Mouse (Mus musculus): ENCODE results near the gene Card9. TPM values are rescaled to one million over a fixed set of nuclear protein-coding genes. Genes with fewer than 3 reads are reported as not detected.

The Card9 gene
- polyA plus RNA-seq, 1 experiment from 2014 or later, result 2.1 TPM

DNA sequence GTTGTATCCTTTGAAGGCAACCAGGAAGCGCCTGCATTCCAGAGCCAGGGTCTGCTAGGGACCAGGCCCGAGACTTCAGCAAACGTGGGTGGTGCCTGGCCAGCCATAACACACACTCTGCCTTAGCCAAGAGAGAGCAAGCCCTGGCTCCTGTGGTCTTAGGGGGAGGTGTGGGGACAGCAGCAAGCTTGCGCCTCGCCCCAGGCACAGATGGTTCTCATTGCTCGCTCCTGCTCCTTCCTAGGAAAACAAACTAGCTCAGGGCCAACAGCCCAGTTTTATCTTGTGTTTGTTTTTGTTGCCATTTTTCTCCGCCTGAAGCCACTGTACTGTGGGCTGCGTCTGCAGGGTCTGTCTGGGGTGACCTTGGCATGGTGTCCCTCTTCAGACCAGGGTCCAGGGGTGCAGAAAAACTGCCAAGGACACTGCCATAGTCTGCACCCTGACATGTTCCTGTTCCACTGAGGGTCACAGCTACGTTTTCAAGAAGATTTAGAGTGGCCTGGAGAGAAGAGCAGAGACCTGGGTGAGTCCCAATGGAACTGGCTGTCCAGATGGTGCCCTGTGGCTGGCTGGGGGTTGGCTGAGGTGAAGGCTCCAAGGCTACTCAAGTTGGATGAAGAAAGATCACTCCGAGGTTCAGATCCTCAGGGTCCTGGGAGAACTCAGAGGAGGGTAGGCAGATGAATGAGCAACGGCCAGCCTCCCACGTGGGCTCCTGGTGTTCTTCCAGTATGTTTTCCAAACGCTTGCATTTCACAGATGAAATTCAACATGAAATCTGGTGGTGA is 46.2 kb downstream of the Card9 start:
- no peaks in the 10 kb centered on the region for H3K27me3 ChIP-seq (ENCODE audit: insufficient read depth, low read length)
- H3K4me2 ChIP-seq (ENCODE audit: low read depth, low read length), result peak overlapping the region; percentile 96
- no peaks in the 10 kb centered on the region for H3K9me3 ChIP-seq (ENCODE audit: low read length)
- no peak overlapping the region for H3K4me3 ChIP-seq (ENCODE audit: low read depth, low read length)
- WGBS (ENCODE audit: insufficient replicate concordance), result 59% methylated on average over 13 of the region's 13 CpGs
- no peaks in the 10 kb centered on the region; the same call in 1 of the 2 replicates for H3K4me1 ChIP-seq (ENCODE audit: insufficient read depth)
- H3K36me3 ChIP-seq (replicated peaks; ENCODE audit: insufficient read depth, low read length), result no peaks in the 10 kb centered on the region
- H3K9ac ChIP-seq (replicated peaks), result no peak overlapping the region
- H3K27ac ChIP-seq (ENCODE audit: low read depth), result peak overlapping the region; percentile 60; the same call in 1 of the 2 replicates
- ATAC-seq (no peak), DNase-seq (no peak)
- TF ChIP-seq EP300 (IDR thresholded peaks at IDR 0.05; ENCODE audit: low read depth) (no peak), CTCF (IDR thresholded peaks at IDR 0.05; ENCODE audit: low read depth) (no peak)

GRCm38 (mm10) chr2:26313394-26313793 is 47.3 kb downstream of the Card9 start:
- H3K36me3 ChIP-seq (replicated peaks; ENCODE audit: insufficient read depth, low read length), result no peaks in the 10 kb centered on the region
- DNase-seq (no peak), ATAC-seq (no peak)
- no peak overlapping the region for H3K9ac ChIP-seq (replicated peaks)
- no peaks in the 10 kb centered on the region; the same call in 1 of the 2 replicates for H3K4me1 ChIP-seq (ENCODE audit: insufficient read depth)
- H3K27me3 ChIP-seq (ENCODE audit: insufficient read depth, low read length), result no peaks in the 10 kb centered on the region
- no peak overlapping the region for H3K4me2 ChIP-seq (ENCODE audit: low read depth, low read length)
- WGBS (ENCODE audit: insufficient replicate concordance), result 71% methylated on average over 1 of the region's 1 CpGs
- no peak overlapping the region for H3K4me3 ChIP-seq (ENCODE audit: low read depth, low read length)
- no peak overlapping the region for H3K27ac ChIP-seq (ENCODE audit: low read depth)
- no peak for TF ChIP-seq CTCF (IDR thresholded peaks at IDR 0.05; ENCODE audit: low read depth)
- TF ChIP-seq EP300 (IDR thresholded peaks at IDR 0.05; ENCODE audit: low read depth), result no peak
- no peaks in the 10 kb centered on the region for H3K9me3 ChIP-seq (ENCODE audit: low read length)

DNA sequence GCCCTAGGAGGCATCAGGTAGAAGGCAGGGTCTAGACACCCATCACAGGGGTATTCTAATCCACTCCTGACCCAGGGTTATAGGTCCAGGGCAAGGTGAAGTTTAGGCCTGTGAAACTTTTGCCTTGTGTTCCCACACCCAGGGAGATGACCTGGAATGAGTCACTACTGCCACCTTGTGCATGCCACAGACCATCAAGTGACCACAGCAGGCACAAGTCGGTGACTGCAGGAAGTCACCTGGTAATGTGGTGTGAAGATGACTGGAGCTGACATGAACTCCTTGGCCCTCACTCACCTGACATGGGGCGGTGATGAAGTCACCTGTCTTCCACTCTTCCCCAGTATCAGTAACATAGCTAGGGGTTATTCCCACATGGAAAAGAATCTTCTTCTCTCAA is 47.9 kb downstream of the Card9 start:
- no peaks in the 10 kb centered on the region for H3K9me3 ChIP-seq (ENCODE audit: low read length)
- H3K27me3 ChIP-seq (ENCODE audit: insufficient read depth, low read length), result no peaks in the 10 kb centered on the region
- H3K4me1 ChIP-seq (ENCODE audit: insufficient read depth), result no peaks in the 10 kb centered on the region; the same call in 1 of the 2 replicates
- H3K27ac ChIP-seq (ENCODE audit: low read depth), result no peak overlapping the region
- no peak overlapping the region for H3K4me2 ChIP-seq (ENCODE audit: low read depth, low read length)
- DNase-seq, result no peak
- no peaks in the 10 kb centered on the region for H3K36me3 ChIP-seq (replicated peaks; ENCODE audit: insufficient read depth, low read length)
- no peak overlapping the region for H3K4me3 ChIP-seq (ENCODE audit: low read depth, low read length)
- TF ChIP-seq EP300 (IDR thresholded peaks at IDR 0.05; ENCODE audit: low read depth), result no peak
- peak; percentile 48 for TF ChIP-seq CTCF (IDR thresholded peaks at IDR 0.05; ENCODE audit: low read depth)
- no peak for ATAC-seq
- no peak overlapping the region for H3K9ac ChIP-seq (replicated peaks)
- 49% methylated on average over 2 of the region's 2 CpGs for WGBS (ENCODE audit: insufficient replicate concordance)

- Histone ChIP-seq H3K27ac (ENCODE audit: low read depth) (no peak overlapping the region), H3K27me3 (ENCODE audit: insufficient read depth, low read length) (no peaks in the 10 kb centered on the region), H3K4me3 (ENCODE audit: low read depth, low read length) (no peak overlapping the region), H3K36me3 (replicated peaks; ENCODE audit: insufficient read depth, low read length) (no peaks in the 10 kb centered on the region), H3K4me1 (ENCODE audit: insufficient read depth) (no peaks in the 10 kb centered on the region; the same call in 1 of the 2 replicates), H3K9me3 (ENCODE audit: low read length) (no peaks in the 10 kb centered on the region), H3K9ac (replicated peaks) (no peak overlapping the region), H3K4me2 (ENCODE audit: low read depth, low read length) (no peak overlapping the region)
- WGBS (ENCODE audit: insufficient replicate concordance), result 53% methylated on average over 5 of the region's 5 CpGs
- TF ChIP-seq EP300 (IDR thresholded peaks at IDR 0.05; ENCODE audit: low read depth) (no peak), CTCF (IDR thresholded peaks at IDR 0.05; ENCODE audit: low read depth) (no peak)
- no peak for DNase-seq
- ATAC-seq, result no peak
Measured at GRCm38 (mm10) chr2:26311936-26312335, 48.8 kb downstream of the Card9 start.

- TF ChIP-seq EP300 (IDR thresholded peaks at IDR 0.05; ENCODE audit: low read depth) (no peak), CTCF (IDR thresholded peaks at IDR 0.05; ENCODE audit: low read depth) (no peak)
- DNase-seq, result no peak
- Histone ChIP-seq H3K9me3 (ENCODE audit: low read length) (no peaks in the 10 kb centered on the region), H3K4me2 (ENCODE audit: low read depth, low read length) (no peak overlapping the region), H3K27me3 (ENCODE audit: insufficient read depth, low read length) (no peaks in the 10 kb centered on the region), H3K36me3 (replicated peaks; ENCODE audit: insufficient read depth, low read length) (no peaks in the 10 kb centered on the region), H3K4me3 (ENCODE audit: low read depth, low read length) (no peak overlapping the region), H3K9ac (replicated peaks) (no peak overlapping the region), H3K27ac (ENCODE audit: low read depth) (no peak overlapping the region), H3K4me1 (ENCODE audit: insufficient read depth) (no peaks in the 10 kb centered on the region)
- ATAC-seq, result 0 out of 2 replicates have a peak, but pooled peaks have one; percentile 7
- WGBS (ENCODE audit: insufficient replicate concordance), result 54% methylated on average over 10 of the region's 10 CpGs
Measured at GRCm38 (mm10) chr2:26309739-26310138, 51.0 kb downstream of the Card9 start.

GRCm38 (mm10) chr2:26306702-26307101 is 54.0 kb downstream of the Card9 start:
- Histone ChIP-seq H3K27ac (ENCODE audit: low read depth) (no peak overlapping the region), H3K36me3 (replicated peaks; ENCODE audit: insufficient read depth, low read length) (no peaks in the 10 kb centered on the region)
- WGBS (ENCODE audit: insufficient replicate concordance), result 76% methylated on average over 3 of the region's 3 CpGs

More at GRCm38 (mm10) chr2:26306702-26307101, 54.0 kb downstream of the Card9 start:
- Histone ChIP-seq H3K4me2 (ENCODE audit: low read depth, low read length) (no peak overlapping the region), H3K9ac (replicated peaks) (no peak overlapping the region), H3K27me3 (ENCODE audit: insufficient read depth, low read length) (no peaks in the 10 kb centered on the region), H3K4me1 (ENCODE audit: insufficient read depth) (no peaks in the 10 kb centered on the region), H3K4me3 (ENCODE audit: low read depth, low read length) (no peak overlapping the region), H3K9me3 (ENCODE audit: low read length) (no peaks in the 10 kb centered on the region; the same call in 1 of the 2 replicates)
- DNase-seq (no peak), ATAC-seq (no peak)
- no peak for TF ChIP-seq CTCF (IDR thresholded peaks at IDR 0.05; ENCODE audit: low read depth)
- no peak for TF ChIP-seq EP300 (IDR thresholded peaks at IDR 0.05; ENCODE audit: low read depth)

Measured in liver, postnatal 0 days (tissue).